Mouse (Mus musculus) heart, embryonic 14.5 days (tissue): ENCODE data around the gene Uggt1. TPM values are rescaled to one million over a fixed set of nuclear protein-coding genes. Genes with fewer than 3 reads are reported as not detected.
A peak's percentile ranks its signal among the peaks of the same experiment; 100 is the strongest.

Experiments used
- ATAC-seq: fragments of 200-750 bp; cut with Nextera tagmentation; 2 replicates; pipeline ENCODE4 v1.8.0; 2017; ENCODE audit warnings: low read depth, moderate TSS enrichment; ENCODE audit not compliant: insufficient number of reproducible peaks, insufficient read depth, low FRiP score
- H3K27ac ChIP-seq, 2 experiments: fragments of 200-500 bp in 1 of 2; fragments of 300-500 bp in 1 of 2; sonication (generic) in 1 of 2; replicated peaks in 1 of 2; 2 replicates each; pipeline ENCODE4 v1.5.1; 2012 to 2014; ENCODE audit warnings: low read depth in 2 of 2, low read length in 2 of 2, control low read depth in 1 of 2, mild to moderate bottlenecking in 1 of 2, mixed read lengths in 1 of 2; ENCODE audit not compliant: control insufficient read depth in 1 of 2, insufficient read depth in 1 of 2
- H3K27me3 ChIP-seq: fragments of 300-500 bp; sonication (generic); 2 replicates; pipeline ENCODE4 v1.6.1; 2014; ENCODE audit warnings: mild to moderate bottlenecking, low read length, control low read depth; ENCODE audit not compliant: control insufficient read depth, insufficient read depth
- H3K36me3 ChIP-seq: fragments of 300-500 bp; sonication (generic); 2 replicates; pipeline ENCODE4 v1.6.1; 2014; ENCODE audit warnings: mild to moderate bottlenecking, control low read depth, low read length, mixed read lengths; ENCODE audit not compliant: control insufficient read depth, insufficient read depth
- H3K4me1 ChIP-seq, 2 experiments: fragments of 200-500 bp in 1 of 2; fragments of 300-500 bp in 1 of 2; sonication (generic) in 1 of 2; 2 replicates each; pipeline ENCODE4 v1.6.1; 2012 to 2014; ENCODE audit warnings: low read length in 2 of 2, control low read depth in 1 of 2, mixed read lengths in 1 of 2; ENCODE audit not compliant: control insufficient read depth in 2 of 2, insufficient read depth in 2 of 2
- H3K4me2 ChIP-seq: fragments of 300-500 bp; sonication (generic); 2 replicates; pipeline ENCODE4 v1.6.1; 2014; ENCODE audit warnings: mild to moderate bottlenecking, low read length
- H3K4me3 ChIP-seq, 2 experiments: fragments of 200-500 bp in 1 of 2; fragments of 300-500 bp in 1 of 2; sonication (generic) in 1 of 2; 2 replicates each; pipeline ENCODE4 v1.5.1; 2012 to 2014; ENCODE audit warnings: low read length in 2 of 2, mild to moderate bottlenecking in 2 of 2, control low read depth in 1 of 2, low read depth in 1 of 2, moderate library complexity in 1 of 2; ENCODE audit not compliant: control insufficient read depth in 1 of 2, insufficient read depth in 1 of 2
- H3K9ac ChIP-seq: fragments of 300-500 bp; sonication (generic); 2 replicates; pipeline ENCODE4 v1.6.1; 2014; ENCODE audit warnings: mild to moderate bottlenecking, low read length
- H3K9me3 ChIP-seq: fragments of 300-500 bp; sonication (generic); 2 replicates; pipeline ENCODE4 v1.6.1; 2016; ENCODE audit warnings: low read length, control low read depth; ENCODE audit not compliant: control insufficient read depth
- WGBS: fragments of 180-500 bp; shearing (Covaris S2); extraction: QIAGEN DNeasy Blood & Tissue Kit; methylation state at CpG from one replicate; pipeline ENCODE4 v1.1.7; 2014; 5-methylcytosine and 5-hydroxymethylcytosine counted together
- polyA plus RNA-seq: library from polyadenylated mRNA; unstranded; fragments of >200 nt; fragmentation: Nextera tagmentation; extraction: Ambion mirVana; gene quantifications from 2 replicates; pipeline ENCODE4 v1.2.1, GENCODE M21; 2014

Uggt1 gene
- 50.1 and 50.5 TPM in 2 replicates for polyA plus RNA-seq

GRCm38 (mm10) chr1:36244058-36244827 lies at the start of gene Uggt1:
TSS of gene Uggt1 (minus strand) at chr1:36244720.
- Histone ChIP-seq H3K9me3 (no peaks in the 10 kb centered on the region), H3K4me2 (peak within 1 kb of the TSS; percentile 92), H3K4me1 (peaks cover 0 to 12% of the 10 kb centered on the region in 2 experiments; a peak in 2 of 4 replicates), H3K9ac (peak within 1 kb of the TSS; percentile 87), H3K27ac (peak within 1 kb of the TSS; percentile 46 to 71; a peak in 3 of 4 replicates), H3K27me3 (no peaks in the 10 kb centered on the region), H3K4me3 (peak within 1 kb of the TSS; percentile 77 to 92), H3K36me3 (no peaks in the 10 kb centered on the region)
- 2% methylated on average over 49 of the region's 49 CpGs for WGBS
- peak; percentile 91 for ATAC-seq

- 87% methylated on average over 8 of the region's 8 CpGs for WGBS
- no peaks in the 10 kb centered on the region for H3K4me1 ChIP-seq
- no peak overlapping the region for H3K4me2 ChIP-seq
- H3K9ac ChIP-seq, result no peak overlapping the region
- no peak for ATAC-seq
- peaks cover 10% of the 10 kb centered on the region for H3K27me3 ChIP-seq
- H3K27ac ChIP-seq, result no peak overlapping the region
- H3K9me3 ChIP-seq, result no peaks in the 10 kb centered on the region
- no peak overlapping the region for H3K4me3 ChIP-seq
- no peaks in the 10 kb centered on the region for H3K36me3 ChIP-seq
Measured at GRCm38 (mm10) chr1:36293470-36293869, 49.0 kb upstream of the Uggt1 start.

- H3K4me1 ChIP-seq, result 0 out of 4 replicates have a peak, but pooled peaks cover 0 to 6% of the 10 kb centered on the region in 2 experiments
- H3K4me2 ChIP-seq, result no peak overlapping the region
- H3K9me3 ChIP-seq, result no peaks in the 10 kb centered on the region
- no peak overlapping the region for H3K9ac ChIP-seq
- ATAC-seq, result no peak
- H3K4me3 ChIP-seq, result no peak overlapping the region
- H3K27me3 ChIP-seq, result no peaks in the 10 kb centered on the region
- WGBS, result 85% methylated on average over 6 of the region's 6 CpGs
- H3K27ac ChIP-seq, result no peak overlapping the region
- H3K36me3 ChIP-seq, result no peaks in the 10 kb centered on the region
Measured at GRCm38 (mm10) chr1:36281849-36282248, 37.3 kb upstream of the Uggt1 start.

GRCm38 (mm10) chr1:36280938-36281337 lies 36.4 kb upstream of the Uggt1 start:
- WGBS, result 77% methylated on average over 3 of the region's 3 CpGs
- H3K9me3 ChIP-seq, result no peaks in the 10 kb centered on the region
- no peak overlapping the region for H3K4me2 ChIP-seq
- no peaks in the 10 kb centered on the region for H3K36me3 ChIP-seq
- no peak for ATAC-seq
- 0 out of 4 replicates have a peak, but pooled peaks cover 0 to 6% of the 10 kb centered on the region in 2 experiments for H3K4me1 ChIP-seq
- no peak overlapping the region for H3K9ac ChIP-seq
- no peak overlapping the region for H3K4me3 ChIP-seq
- H3K27me3 ChIP-seq, result no peaks in the 10 kb centered on the region
- H3K27ac ChIP-seq, result no peak overlapping the region

- Histone ChIP-seq H3K4me3 (no peak overlapping the region), H3K9ac (no peak overlapping the region), H3K27me3 (no peaks in the 10 kb centered on the region), H3K36me3 (no peaks in the 10 kb centered on the region), H3K4me2 (no peak overlapping the region), H3K27ac (no peak overlapping the region), H3K4me1 (no peaks in the 10 kb centered on the region), H3K9me3 (no peaks in the 10 kb centered on the region)
- WGBS, result 14% methylated on average over 3 of the region's 3 CpGs
- ATAC-seq, result no peak
Measured at GRCm38 (mm10) chr1:36279202-36279601, 34.7 kb upstream of the Uggt1 start.

- H3K36me3 ChIP-seq, result no peaks in the 10 kb centered on the region
- no peak overlapping the region for H3K9ac ChIP-seq
- H3K4me3 ChIP-seq, result no peak overlapping the region
- H3K27me3 ChIP-seq, result no peaks in the 10 kb centered on the region
- ATAC-seq, result 0 out of 2 replicates have a peak, but pooled peaks have one; percentile 35
- no peak overlapping the region for H3K4me2 ChIP-seq
- H3K9me3 ChIP-seq, result no peaks in the 10 kb centered on the region
- H3K27ac ChIP-seq, result no peak overlapping the region
- WGBS, result 18% methylated on average over 7 of the region's 7 CpGs
- H3K4me1 ChIP-seq, result peaks cover 11 to 14% of the 10 kb centered on the region in 2 experiments
Measured at GRCm38 (mm10) chr1:36277267-36278060, 32.9 kb upstream of the Uggt1 start.

GRCm38 (mm10) chr1:36275635-36276389 lies 31.3 kb upstream of the Uggt1 start:
- Histone ChIP-seq H3K36me3 (no peaks in the 10 kb centered on the region), H3K4me3 (no peak overlapping the region), H3K27me3 (no peaks in the 10 kb centered on the region), H3K9me3 (no peaks in the 10 kb centered on the region), H3K4me1 (peaks cover 23 to 27% of the 10 kb centered on the region in 2 experiments), H3K9ac (no peak overlapping the region), H3K4me2 (no peak overlapping the region), H3K27ac (no peak overlapping the region)
- no peak for ATAC-seq
- 71% methylated on average over 13 of the region's 13 CpGs for WGBS
